Mouse (Mus musculus) liver, postnatal 0 days (tissue): ENCODE measurements around the gene Ntn1. TPM values are rescaled to one million over a fixed set of nuclear protein-coding genes. Genes with fewer than 3 reads are reported as not detected.

Experiments used
- ATAC-seq: fragments of 200-750 bp; cut with Nextera tagmentation; 2 replicates; pipeline ENCODE4 v1.8.0; 2017; ENCODE audit warnings: mild to moderate bottlenecking, moderate library complexity
- DNase-seq: peaks from one replicate; pipeline ENCODE4 v3.0.0-alpha.2; 2016
- H3K27ac ChIP-seq: fragments of 300-500 bp; sonication (generic); 2 replicates; pipeline ENCODE4 v1.5.1; 2014; ENCODE audit warnings: antibody characterized with exemption, moderate library complexity, mild to moderate bottlenecking, low read depth
- H3K27me3 ChIP-seq: fragments of 300-500 bp; sonication (generic); 2 replicates; pipeline ENCODE4 v1.6.1; 2014; ENCODE audit warnings: low read length, control low read depth, mixed read lengths; ENCODE audit not compliant: insufficient read depth
- H3K36me3 ChIP-seq: fragments of 300-500 bp; sonication (generic); replicated peaks from 2 replicates; pipeline ENCODE4 v1.6.1; 2014; ENCODE audit warnings: mild to moderate bottlenecking, control low read depth, low read length, moderate library complexity, mixed read lengths; ENCODE audit not compliant: insufficient read depth
- H3K4me1 ChIP-seq: fragments of 300-500 bp; sonication (generic); 2 replicates; pipeline ENCODE4 v1.6.1; 2014; ENCODE audit warnings: antibody characterized with exemption, mild to moderate bottlenecking, control low read depth; ENCODE audit not compliant: insufficient read depth
- H3K4me2 ChIP-seq: fragments of 300-500 bp; sonication (generic); 2 replicates; pipeline ENCODE4 v1.6.1; 2014; ENCODE audit warnings: low read depth, mild to moderate bottlenecking, low read length, moderate library complexity, mixed read lengths
- H3K4me3 ChIP-seq: fragments of 300-500 bp; sonication (generic); 2 replicates; pipeline ENCODE4 v1.5.1; 2014; ENCODE audit warnings: low read depth, low read length
- H3K9ac ChIP-seq: fragments of 300-500 bp; sonication (generic); replicated peaks from 2 replicates; pipeline ENCODE4 v1.6.1; 2014; ENCODE audit warnings: mild to moderate bottlenecking, moderate library complexity
- H3K9me3 ChIP-seq: fragments of 300-500 bp; sonication (generic); 2 replicates; pipeline ENCODE4 v1.6.1; 2016; ENCODE audit warnings: mild to moderate bottlenecking, control low read depth, low read length, mixed read lengths
- CTCF ChIP-seq: sonication (generic); IDR thresholded peaks from 2 replicates; pipeline ENCODE4 v1.5.1; 2016; ENCODE audit warnings: antibody characterized with exemption, low read depth
- EP300 ChIP-seq: IDR thresholded peaks from 2 replicates; pipeline ENCODE4 v1.6.1; 2016; ENCODE audit warnings: antibody characterized with exemption, low read depth, mild to moderate bottlenecking
- WGBS: fragments of 180-500 bp; shearing (Covaris S2); extraction: QIAGEN DNeasy Blood & Tissue Kit; methylation state at CpG from one replicate; pipeline ENCODE4 v1.1.7; 2014; ENCODE audit not compliant: insufficient replicate concordance; 5-methylcytosine and 5-hydroxymethylcytosine counted together
- polyA plus RNA-seq: library from polyadenylated mRNA; unstranded; fragments of >200 nt; fragmentation: Nextera tagmentation; extraction: Ambion mirVana; gene quantifications from 2 replicates; pipeline ENCODE4 v1.2.1, GENCODE M21; 2015

Ntn1 gene
- polyA plus RNA-seq, 1 experiment from 2014 or later = 0.76 TPM

GRCm38 (mm10) chr11:68385921-68386588, 14.6 kb downstream of the Ntn1 start:
- Histone ChIP-seq H3K27me3 (peaks cover 94% of the 10 kb centered on the region), H3K4me1 (peaks cover 14% of the 10 kb centered on the region), H3K27ac (no peak overlapping the region), H3K9ac (no peak overlapping the region), H3K4me2 (peak overlapping the region; percentile 74), H3K36me3 (no peaks in the 10 kb centered on the region), H3K4me3 (peak overlapping the region; percentile 55), H3K9me3 (no peaks in the 10 kb centered on the region)
- ATAC-seq (no peak), DNase-seq (no peak)
- 3% methylated on average over 36 of the region's 68 CpGs for WGBS
- TF ChIP-seq EP300 = no peak
- TF ChIP-seq CTCF = no peak

- no peak for TF ChIP-seq EP300
- no peak for TF ChIP-seq CTCF
- Histone ChIP-seq H3K27me3 (peaks cover 86% of the 10 kb centered on the region), H3K36me3 (no peaks in the 10 kb centered on the region), H3K4me2 (peak overlapping the region; percentile 74), H3K4me1 (peaks cover 14% of the 10 kb centered on the region), H3K9me3 (no peaks in the 10 kb centered on the region), H3K9ac (no peak overlapping the region), H3K27ac (no peak overlapping the region), H3K4me3 (peak overlapping the region; percentile 55)
- no peak for ATAC-seq
- peak; percentile 28 for DNase-seq
- WGBS = 2% methylated on average over 92 of the region's 94 CpGs
Measured at GRCm38 (mm10) chr11:68385021-68385821, 15.4 kb downstream of the Ntn1 start.

DNA sequence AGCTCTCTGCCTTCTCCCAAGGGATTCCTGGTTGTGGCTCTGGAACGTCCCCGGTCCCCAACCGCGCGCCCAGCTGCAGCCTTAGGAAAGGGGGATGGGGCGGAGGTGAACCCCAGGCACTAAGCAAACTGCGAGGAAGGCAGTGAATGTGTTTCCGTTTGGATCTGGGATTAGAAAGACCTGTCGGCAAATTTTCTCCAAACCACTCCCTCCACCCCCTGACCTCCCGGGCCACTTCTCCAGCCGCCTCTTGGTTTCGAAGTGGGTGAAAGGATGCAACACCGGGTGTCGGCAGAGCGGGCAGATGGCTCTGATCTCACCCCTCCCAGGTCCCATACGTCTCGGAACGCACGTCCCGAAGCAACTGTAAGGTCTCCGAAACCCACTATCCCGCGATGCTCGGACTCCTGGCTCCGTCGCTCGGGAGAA, 16.0 kb downstream of the Ntn1 start:
- Histone ChIP-seq H3K4me1 (peaks cover 14% of the 10 kb centered on the region), H3K27ac (no peak overlapping the region), H3K4me3 (peak overlapping the region; percentile 55), H3K27me3 (peaks cover 84% of the 10 kb centered on the region), H3K4me2 (peak overlapping the region; percentile 74; the same call in 1 of the 2 replicates), H3K9ac (no peak overlapping the region), H3K36me3 (no peaks in the 10 kb centered on the region), H3K9me3 (no peaks in the 10 kb centered on the region)
- 2% methylated on average over 27 of the region's 27 CpGs for WGBS
- ATAC-seq (no peak), DNase-seq (no peak)
- no peak for TF ChIP-seq EP300
- no peak for TF ChIP-seq CTCF

DNA sequence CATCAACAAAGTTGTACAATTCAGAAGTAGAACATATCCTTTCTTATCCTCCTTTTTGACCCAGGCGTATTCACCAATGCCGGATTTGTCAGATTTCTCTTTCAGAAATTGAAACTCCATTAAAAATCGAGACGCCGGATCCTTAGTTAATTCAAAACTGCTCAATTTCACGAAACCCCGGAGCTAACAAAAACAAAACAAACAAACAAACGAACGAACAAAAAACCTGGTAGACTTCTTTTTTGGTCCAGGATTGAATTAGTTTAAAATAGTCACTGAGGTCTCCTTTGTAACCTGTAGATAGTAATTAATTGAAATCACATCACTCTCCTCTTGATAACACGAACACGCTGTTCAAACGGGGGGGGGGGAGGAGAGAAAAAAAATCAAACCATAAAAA, 16.5 kb downstream of the Ntn1 start:
- ATAC-seq = no peak
- Histone ChIP-seq H3K27me3 (peaks cover 84% of the 10 kb centered on the region), H3K9ac (no peak overlapping the region), H3K27ac (no peak overlapping the region), H3K4me1 (peaks cover 14% of the 10 kb centered on the region), H3K4me2 (no peak overlapping the region), H3K4me3 (no peak overlapping the region), H3K36me3 (no peaks in the 10 kb centered on the region), H3K9me3 (no peaks in the 10 kb centered on the region)
- 7% methylated on average over 12 of the region's 12 CpGs for WGBS
- no peak for TF ChIP-seq CTCF
- TF ChIP-seq EP300 = no peak
- no peak for DNase-seq

- no peak overlapping the region for H3K4me3 ChIP-seq
- no peak overlapping the region for H3K4me2 ChIP-seq
- H3K4me1 ChIP-seq = peaks cover 14% of the 10 kb centered on the region
- no peaks in the 10 kb centered on the region for H3K36me3 ChIP-seq
- no peak overlapping the region for H3K27ac ChIP-seq
- 9% methylated on average over 10 of the region's 10 CpGs for WGBS
- TF ChIP-seq EP300 (no peak), CTCF (no peak)
- no peak for DNase-seq
- no peaks in the 10 kb centered on the region for H3K9me3 ChIP-seq
- peaks cover 83% of the 10 kb centered on the region for H3K27me3 ChIP-seq
- no peak for ATAC-seq
- no peak overlapping the region for H3K9ac ChIP-seq
Measured at GRCm38 (mm10) chr11:68383519-68383918, 17.1 kb downstream of the Ntn1 start.

DNA sequence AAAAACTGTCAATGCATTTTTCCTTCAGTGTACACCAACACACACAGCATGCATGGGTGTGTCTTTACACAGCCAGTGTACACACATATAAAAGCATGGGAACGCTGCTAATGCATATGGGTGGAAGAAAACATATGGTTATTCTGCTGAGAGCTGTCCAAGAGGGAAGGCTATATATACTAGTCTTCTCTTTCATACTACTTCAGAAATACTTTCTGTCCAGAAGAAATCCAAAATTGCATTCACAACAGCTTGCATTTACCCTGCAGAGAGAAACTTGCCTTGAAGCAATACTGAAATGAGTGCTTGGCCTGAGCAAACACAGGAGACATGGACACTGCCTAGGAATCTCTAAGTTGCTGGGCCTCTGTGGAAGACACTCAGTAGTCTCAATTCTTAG, 18.8 kb downstream of the Ntn1 start:
- 72% methylated on average over 1 of the region's 1 CpGs for WGBS

More for the DNA sequence above, 18.8 kb downstream of the Ntn1 start:
- TF ChIP-seq CTCF (no peak), EP300 (no peak)
- Histone ChIP-seq H3K36me3 (no peaks in the 10 kb centered on the region), H3K4me2 (no peak overlapping the region), H3K4me1 (peaks cover 14% of the 10 kb centered on the region), H3K27me3 (peaks cover 69% of the 10 kb centered on the region), H3K9me3 (no peaks in the 10 kb centered on the region), H3K9ac (no peak overlapping the region), H3K27ac (no peak overlapping the region), H3K4me3 (no peak overlapping the region)
- no peak for ATAC-seq
- no peak for DNase-seq
